Mouse (Mus musculus) erythroid progenitor cell, adult 5-6 weeks (primary cell): ENCODE results near the gene Kidins220. TPM values are rescaled to one million over a fixed set of nuclear protein-coding genes. Genes with fewer than 3 reads are reported as not detected.

ENCODE experiments used
- ATAC-seq: replicated peaks from 2 replicates; pipeline ENCODE4 v1.8.0; 2016; ENCODE audit warnings: moderate number of reproducible peaks, mild to moderate bottlenecking, moderate TSS enrichment, inconsistent platforms; ENCODE audit not compliant: poor library complexity, low FRiP score, severe bottlenecking
- total RNA-seq, 2 experiments: library from RNA; stranded (forward) in 1 of 2; stranded (reverse) in 1 of 2; fragments of 150-400 nt in 1 of 2; fragments of 186-747, 209-891 nt in 1 of 2; gene quantifications; 2 replicates each; pipeline versions ENCODE4 v1.2.3 to v1.2.4; 2015 to 2017; ENCODE audit warnings: low replicate concordance in 2 of 2

Gene Kidins220
- total RNA-seq, 2 experiments from 2014 or later = 32.7 to 38.6 TPM

GRCm38 (mm10) chr12:25016995-25017394, 42.3 kb downstream of the Kidins220 start:
- no peak for ATAC-seq

GRCm38 (mm10) chr12:25021057-25021456, 46.3 kb downstream of the Kidins220 start:
- no peak for ATAC-seq

GRCm38 (mm10) chr12:25024862-25025545, 50.3 kb downstream of the Kidins220 start:
- ATAC-seq = no peak

GRCm38 (mm10) chr12:25026308-25026707, 51.6 kb downstream of the Kidins220 start:
- no peak for ATAC-seq

- no peak for ATAC-seq
Observed at GRCm38 (mm10) chr12:25027416-25027815, 52.7 kb downstream of the Kidins220 start.

- no peak for ATAC-seq
Observed at GRCm38 (mm10) chr12:25033662-25034337, 59.1 kb downstream of the Kidins220 start.

DNA sequence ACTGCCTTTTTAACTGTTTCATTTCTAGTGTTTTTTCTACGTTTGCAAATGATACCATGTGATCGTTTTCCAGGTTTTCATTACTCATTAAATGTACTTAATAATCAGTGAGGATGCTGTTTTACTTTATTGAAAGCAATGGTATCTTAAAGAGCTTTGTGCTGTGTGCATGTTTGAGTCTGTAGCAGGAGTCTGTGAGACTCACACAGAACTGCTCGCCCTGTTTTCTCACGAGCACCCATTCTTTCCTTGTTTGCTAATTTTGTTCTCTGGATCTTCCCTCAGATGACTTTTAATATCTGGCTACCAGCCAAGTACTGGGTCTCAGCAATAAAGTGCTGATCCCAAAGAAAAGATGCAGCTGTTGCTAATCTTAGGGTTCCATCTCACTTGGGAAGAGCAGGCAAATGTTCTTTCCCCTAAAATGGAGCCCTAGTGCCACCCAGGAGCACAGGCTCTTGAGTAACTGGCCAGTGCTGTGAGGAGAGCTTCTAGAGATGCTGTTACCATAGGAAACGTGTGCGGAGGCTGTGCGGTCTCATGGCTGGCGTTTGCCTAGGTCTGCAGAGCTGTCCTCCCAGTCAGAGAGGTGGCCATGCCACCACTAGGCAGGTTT, 59.7 kb downstream of the Kidins220 start:
- no peak for ATAC-seq

DNA sequence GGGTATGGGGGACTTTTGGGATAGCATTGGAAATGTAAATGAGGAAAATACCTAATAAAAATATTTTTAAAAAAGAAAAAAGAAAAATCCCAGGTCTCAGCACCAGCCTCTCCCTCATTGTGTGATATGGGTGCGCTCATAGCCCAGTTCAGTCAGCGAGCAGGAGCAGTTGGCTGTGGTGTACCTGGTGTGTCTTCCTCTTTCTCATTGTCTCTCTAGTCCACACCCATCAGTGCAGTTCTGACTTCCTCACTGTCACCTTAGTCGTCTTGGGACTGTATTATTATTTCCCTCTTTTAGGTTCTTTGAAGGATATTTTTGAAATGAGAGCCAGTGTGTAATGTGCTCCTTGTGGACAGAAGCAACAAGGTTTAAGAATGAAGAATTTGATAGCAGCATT, 61.3 kb downstream of the Kidins220 start:
- ATAC-seq = no peak

DNA sequence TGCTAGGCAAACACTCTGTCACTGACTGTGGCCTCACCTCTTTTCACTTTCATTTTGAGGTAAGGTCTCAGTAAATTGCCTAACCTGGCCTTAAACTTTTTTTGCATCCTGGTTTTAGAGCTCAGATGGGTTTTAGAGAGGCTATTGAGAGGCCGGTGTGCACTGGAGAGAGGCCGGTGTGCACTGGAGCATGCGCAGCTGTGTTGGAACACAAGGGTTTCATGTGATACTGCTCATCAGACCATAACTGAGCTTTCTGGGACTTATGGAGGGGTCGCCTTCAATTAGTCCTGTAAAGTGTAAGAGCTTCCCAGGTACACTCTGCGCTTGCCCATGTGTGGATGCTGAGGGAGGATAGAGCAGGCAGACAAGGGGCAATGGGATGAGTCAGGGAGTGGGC, 62.5 kb downstream of the Kidins220 start:
- no peak for ATAC-seq

DNA sequence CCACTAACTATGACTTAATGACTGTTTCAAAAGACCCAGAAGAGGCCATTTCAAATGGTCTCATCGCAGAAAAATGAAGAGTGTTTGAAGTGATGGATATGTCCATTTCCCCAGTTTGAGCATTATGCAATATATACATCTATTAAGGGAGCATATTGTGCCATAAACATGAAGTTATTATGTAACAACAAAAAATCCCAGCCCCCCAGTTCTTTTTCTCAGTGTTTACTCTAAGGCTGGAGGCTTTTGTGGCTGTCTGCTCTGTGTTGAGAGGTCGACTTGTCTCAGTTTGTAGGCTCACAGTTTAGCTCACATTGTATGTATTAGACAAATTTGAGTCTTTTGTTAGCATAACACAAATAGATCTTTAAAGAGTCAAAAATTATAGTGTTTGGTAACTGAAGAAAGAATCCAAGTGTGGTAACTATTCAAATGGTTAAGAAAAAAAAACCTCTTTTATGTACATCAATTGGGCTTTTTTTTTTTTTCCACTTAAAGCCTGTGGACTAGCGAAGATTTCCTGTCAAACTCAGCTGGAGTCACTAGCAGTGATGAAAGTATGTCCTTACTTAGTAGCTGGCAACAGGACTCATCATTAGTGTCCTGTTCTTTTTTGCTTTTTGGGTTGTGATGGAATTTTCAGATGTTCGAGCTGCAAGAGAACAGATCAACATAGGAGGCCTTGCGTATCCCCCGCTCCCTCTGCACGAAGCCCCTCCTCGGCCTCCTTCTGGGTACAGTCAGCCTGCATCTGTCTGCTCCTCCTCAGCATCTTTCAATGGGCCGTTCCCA, 63.2 kb downstream of the Kidins220 start:
- no peak for ATAC-seq

GRCm38 (mm10) chr12:25044056-25044455, 69.3 kb downstream of the Kidins220 start:
- ATAC-seq = no peak

- ATAC-seq = no peak
Observed at GRCm38 (mm10) chr12:25044579-25044978, 69.9 kb downstream of the Kidins220 start.

DNA sequence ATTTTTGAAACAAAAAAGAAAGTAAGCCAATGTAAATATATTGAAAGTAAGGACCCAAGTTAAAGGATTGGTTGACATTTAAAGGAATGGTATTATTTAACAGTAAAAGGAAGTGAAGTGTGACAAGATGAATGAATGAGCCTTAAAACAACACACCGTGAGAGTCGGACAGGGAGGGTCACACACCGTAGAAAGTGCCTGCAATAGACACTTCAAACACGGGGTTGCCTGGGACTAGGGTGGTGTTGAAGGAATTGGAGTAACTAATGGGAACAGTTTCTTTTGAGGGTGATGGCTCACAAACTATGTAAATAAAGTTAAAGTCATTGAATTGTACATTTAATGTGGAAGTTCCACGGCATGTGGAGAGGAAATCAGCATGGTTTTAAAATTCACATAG, 74.5 kb downstream of the Kidins220 start:
- no peak for ATAC-seq

DNA sequence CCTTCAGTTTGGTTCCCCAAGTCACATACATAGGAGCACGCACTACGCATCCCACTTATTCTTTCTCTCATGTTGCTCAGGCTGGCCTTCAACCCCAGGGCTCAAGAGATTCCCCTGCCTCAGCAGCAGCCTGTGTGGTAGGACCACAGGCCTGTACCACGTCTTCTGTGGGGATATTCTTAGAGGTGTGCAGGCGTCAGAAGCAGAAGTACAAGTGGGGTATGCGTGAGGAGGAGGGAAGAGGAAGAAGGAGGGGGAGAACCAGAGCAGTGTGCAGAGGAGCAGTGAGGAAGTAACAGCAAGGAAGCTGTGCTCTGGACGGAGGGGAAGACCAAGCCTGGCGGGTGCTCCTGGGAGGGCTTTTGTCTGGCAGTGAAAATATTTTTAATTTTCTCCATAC, 79.8 kb downstream of the Kidins220 start:
- ATAC-seq = no peak

DNA sequence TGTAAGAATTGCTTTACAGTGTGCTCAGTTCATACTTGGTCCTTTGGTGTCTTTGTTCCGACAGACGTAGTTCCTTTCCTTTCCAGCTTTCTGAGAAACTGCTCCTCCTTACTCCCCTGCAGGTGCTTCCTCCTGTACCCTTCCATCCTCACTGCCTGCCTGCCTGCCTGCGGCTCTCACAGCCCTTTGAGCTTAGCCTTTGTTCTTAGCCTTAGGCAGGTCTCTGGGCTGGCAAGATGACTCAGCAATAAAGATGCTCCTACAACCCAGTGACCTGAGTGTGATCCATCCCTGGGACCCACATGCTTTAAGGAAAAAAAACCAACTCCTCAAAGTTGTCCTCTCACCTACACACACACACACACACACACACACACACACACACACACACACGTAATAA, 80.2 kb downstream of the Kidins220 start:
- ATAC-seq = no peak

DNA sequence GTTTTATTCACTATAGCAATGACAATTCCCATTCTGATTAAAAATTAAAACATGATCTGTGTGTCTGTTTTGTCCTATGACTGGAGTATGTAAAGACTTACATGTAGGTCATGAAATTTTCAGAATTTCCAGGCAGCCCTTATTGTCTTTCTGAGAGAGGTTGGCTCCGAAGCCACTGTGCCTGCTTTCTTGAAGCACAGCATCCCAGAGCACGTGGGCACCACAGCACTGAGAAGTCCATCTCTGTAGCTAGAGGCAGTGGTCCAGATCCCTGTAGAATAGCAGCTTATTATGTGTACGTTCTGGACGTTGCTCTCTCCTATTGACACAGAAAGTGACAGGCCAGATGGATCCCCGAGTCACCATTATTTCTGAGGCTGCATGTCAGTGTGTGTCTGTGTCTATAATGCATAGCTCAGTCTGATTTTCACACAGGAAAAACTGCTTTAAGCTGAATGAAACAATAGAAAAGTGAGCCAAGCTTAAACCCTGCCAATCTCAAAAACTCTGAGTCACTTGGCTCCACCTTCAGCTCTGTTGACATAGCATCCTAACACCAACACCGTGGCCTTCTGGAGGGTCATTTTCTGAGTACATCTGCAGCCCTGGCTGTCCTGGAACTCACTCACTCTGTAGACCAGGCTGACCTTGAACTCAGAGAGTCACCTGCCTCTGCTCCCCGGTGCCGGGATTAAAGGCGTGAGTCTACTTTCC, 84.9 kb downstream of the Kidins220 start:
- ATAC-seq = no peak

DNA sequence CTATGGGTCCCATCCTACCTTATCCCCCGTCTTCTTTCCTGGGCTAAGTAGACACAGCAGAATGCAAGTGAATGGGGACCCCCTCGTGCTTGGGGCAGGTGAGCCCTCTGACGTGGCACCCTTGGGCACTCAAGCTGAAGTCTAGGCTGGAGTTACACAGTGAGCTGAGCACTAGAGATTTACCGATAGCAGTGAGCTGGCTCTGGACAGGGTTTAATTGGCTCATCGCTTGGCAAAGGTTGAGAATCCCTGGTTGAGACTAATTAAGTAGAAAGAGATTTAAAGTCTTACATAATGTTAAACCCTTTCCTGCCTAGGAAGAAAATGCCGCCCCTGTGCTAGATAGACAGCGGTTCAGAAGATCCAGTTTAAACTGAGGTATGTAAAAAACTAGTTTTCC, 86.2 kb downstream of the Kidins220 start:
- ATAC-seq = no peak

DNA sequence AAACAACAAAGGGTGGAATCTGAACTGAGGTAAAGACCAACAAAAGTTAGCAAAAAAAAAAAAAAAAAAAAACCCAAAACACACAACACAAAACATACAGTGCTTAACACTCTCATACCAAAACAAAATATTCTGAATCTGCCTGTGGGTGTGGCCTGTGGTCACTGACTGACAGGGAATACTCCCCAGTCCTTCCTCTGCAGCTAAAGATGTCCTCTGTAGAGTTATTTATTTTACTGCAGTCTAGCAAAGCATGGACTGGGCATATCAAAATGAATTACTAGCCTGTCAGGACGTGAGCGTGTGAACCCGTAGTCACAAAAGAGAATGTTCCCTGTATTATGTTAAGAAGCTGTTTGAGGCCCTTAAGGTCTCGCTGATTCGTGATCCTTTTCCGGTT, 87.5 kb downstream of the Kidins220 start:
- no peak for ATAC-seq

DNA sequence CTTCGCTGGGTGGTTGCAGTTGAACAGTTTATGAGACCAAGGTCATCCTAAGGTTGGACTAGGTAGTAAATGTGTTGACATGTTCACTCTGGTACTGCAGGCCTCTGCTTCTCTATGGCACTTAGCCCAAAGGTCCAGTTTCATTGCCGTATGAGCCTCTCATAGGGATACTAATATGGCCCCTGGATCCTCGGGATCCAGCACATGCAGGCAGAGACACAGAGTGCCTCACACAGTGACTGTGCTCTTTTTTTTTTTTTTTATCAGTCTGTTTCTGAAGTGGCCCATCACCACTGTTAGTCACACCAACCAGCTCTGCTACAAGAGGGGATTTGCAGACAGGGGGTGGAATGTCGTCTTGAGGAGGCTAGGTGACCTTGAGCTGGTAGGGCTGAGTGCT, 98.6 kb downstream of the Kidins220 start:
- no peak for ATAC-seq

GRCm38 (mm10) chr12:25074344-25074743, 99.6 kb downstream of the Kidins220 start:
- no peak for ATAC-seq
